Mouse (Mus musculus): ENCODE results near the gene Sirt4.
A peak's percentile ranks its signal among the peaks of the same experiment; 100 is the strongest.

GRCm38 (mm10) chr5:115520325-115520869, 35.9 kb upstream of the Sirt4 start:
- TF ChIP-seq CTCF (IDR thresholded peaks at IDR 0.05) (peak; percentile 1; the same call in 1 of the 2 replicates), EP300 (IDR thresholded peaks at IDR 0.05) (peak; percentile 53; the same call in 1 of the 2 replicates)
